In the genomic region with DNA sequence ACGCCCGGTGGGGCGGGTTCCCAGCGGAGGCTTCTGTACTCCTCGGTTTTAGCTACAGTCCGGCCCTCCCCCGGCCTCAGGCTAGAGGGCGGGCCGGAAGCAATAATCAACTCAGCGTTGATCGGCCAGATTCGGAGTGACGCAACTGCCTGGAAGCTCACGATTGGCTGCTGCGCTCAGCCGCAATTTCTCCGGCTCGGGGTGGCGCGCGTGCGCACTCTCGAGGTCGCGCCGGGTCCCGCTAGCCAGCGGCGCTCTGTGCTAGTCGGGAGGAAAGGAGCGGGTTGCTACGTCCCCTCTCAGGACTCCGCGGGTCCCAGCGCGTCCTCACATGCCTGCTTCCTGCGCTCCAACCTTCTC, we compare ENCODE assay signal across 8 mouse cellular contexts. TPM values are rescaled to one million over a fixed set of nuclear protein-coding genes. Genes with fewer than 3 reads are reported as not detected.
DNase-seq lines count a peak whose midpoint lies in the region; ATAC-seq lines count a peak whose summit lies in the region.

TSS of gene Tecpr1 (minus strand) at position 113 of the 360 bp plus-strand sequence.

- DNase-seq in NIH3T3 (ENCODE audit: low read depth) = peak; percentile 96
- peak; percentile 97 to 98 for DNase-seq in cerebellum, postnatal 10 days
- DNase-seq in frontal cortex, postnatal 10 days (ENCODE audit: low spot score in 2 of 2) = peak; percentile 89 to 94
- peak; percentile 93 to 96 for DNase-seq in layer of hippocampus, postnatal 14 days (ENCODE audit: low spot score in 2 of 2)
- DNase-seq in lung, postnatal 14 days = peak; percentile 96
- peak; percentile 87 for DNase-seq in retina, adult 2 months (ENCODE audit: low read depth, low spot score)
- DNase-seq in thymus, postnatal 36 days = peak; percentile 93 to 96

- peak; percentile 96 for ATAC-seq in hindbrain, embryonic 12.5 days (ENCODE audit: low FRiP score)

- WGBS in hindbrain, embryonic 12.5 days = under 1% methylated on average over 37 of the region's 37 CpGs

- peak within 1 kb of the TSS; percentile 83 for H3K9ac ChIP-seq in hindbrain, embryonic 12.5 days

- peak within 1 kb of the TSS; percentile 77 for H3K4me3 ChIP-seq in hindbrain, embryonic 12.5 days

- H3K4me2 ChIP-seq in hindbrain, embryonic 12.5 days (replicated peaks) = peak within 1 kb of the TSS; percentile 81

- no peaks in the 10 kb centered on the region for H3K27me3 ChIP-seq in hindbrain, embryonic 12.5 days

- H3K9me3 ChIP-seq in hindbrain, embryonic 12.5 days (replicated peaks) = no peaks in the 10 kb centered on the region

- peaks cover 20% of the 10 kb centered on the region for H3K4me1 ChIP-seq in hindbrain, embryonic 12.5 days

- 0 out of 2 replicates have a peak, but pooled peaks cover under 1% of the 10 kb centered on the region for H3K36me3 ChIP-seq in hindbrain, embryonic 12.5 days

- peak within 1 kb of the TSS; percentile 73 for H3K27ac ChIP-seq in hindbrain, embryonic 12.5 days

RNA-seq across cellular contexts. Expression of gene Tecpr1, which starts in this region (rescaled TPM):
- 35.9 and 36.6 TPM in 2 replicates for polyA plus RNA-seq in hindbrain, embryonic 12.5 days (2016; fragmentation: Nextera tagmentation; extraction: Ambion mirVana)
- total RNA-seq in layer of hippocampus, postnatal 14 days (2021) = 100 to 1,000 TPM in 1 of 2 experiments, 10 to 100 TPM in 1; 94.5 to 104 TPM

Comparison
In these comparisons a context has a peak if more than half of its experiments do, and no peak if none do; other contexts are left out.
1. Peak in every context shown above with its lines: DNase-seq, ATAC-seq, H3K4me3 ChIP-seq and H3K27ac ChIP-seq.